Mouse (Mus musculus) embryonic facial prominence, embryonic 14.5 days (tissue): ENCODE data around the gene 1700080O16Rik. TPM values are rescaled to one million over a fixed set of nuclear protein-coding genes. Genes with fewer than 3 reads are reported as not detected.

Experiments
- ATAC-seq: fragments of 200-750 bp; cut with Nextera tagmentation; 2 replicates; pipeline ENCODE4 v1.8.0; 2017; ENCODE audit warnings: low read depth, moderate number of reproducible peaks, moderate TSS enrichment
- DNase-seq: peaks from one replicate; pipeline ENCODE4 v3.0.0-alpha.2; 2015; ENCODE audit warnings: low spot score
- H3K27ac ChIP-seq: fragments of 300-500 bp; sonication (generic); replicated peaks from 2 replicates; pipeline ENCODE4 v1.5.1; 2014; ENCODE audit warnings: low read depth, mild to moderate bottlenecking, low read length, moderate library complexity
- H3K27me3 ChIP-seq: fragments of 300-500 bp; sonication (generic); replicated peaks from 2 replicates; pipeline ENCODE4 v1.6.1; 2014; ENCODE audit warnings: low read length; ENCODE audit not compliant: control insufficient read depth, insufficient read depth
- H3K36me3 ChIP-seq: fragments of 300-500 bp; sonication (generic); 2 replicates; pipeline ENCODE4 v1.6.1; 2014; ENCODE audit warnings: low read length, mixed read lengths; ENCODE audit not compliant: control insufficient read depth, insufficient read depth
- H3K4me1 ChIP-seq: fragments of 300-500 bp; sonication (generic); 2 replicates; pipeline ENCODE4 v1.6.1; 2014; ENCODE audit warnings: antibody characterized with exemption, low read length; ENCODE audit not compliant: control insufficient read depth, insufficient read depth
- H3K4me2 ChIP-seq: fragments of 300-500 bp; sonication (generic); 2 replicates; pipeline ENCODE4 v1.6.1; 2014; ENCODE audit warnings: low read depth, mild to moderate bottlenecking, low read length, moderate library complexity, mixed read lengths
- H3K4me3 ChIP-seq: fragments of 300-500 bp; sonication (generic); 2 replicates; pipeline ENCODE4 v1.5.1; 2014; ENCODE audit warnings: low read depth, mild to moderate bottlenecking, low read length
- H3K9ac ChIP-seq: fragments of 300-500 bp; sonication (generic); 2 replicates; pipeline ENCODE4 v1.6.1; 2014; ENCODE audit warnings: low read depth, mild to moderate bottlenecking, low read length, moderate library complexity, mixed read lengths
- H3K9me3 ChIP-seq: fragments of 300-500 bp; sonication (generic); 2 replicates; pipeline ENCODE4 v1.6.1; 2016; ENCODE audit warnings: low read length; ENCODE audit not compliant: control insufficient read depth
- WGBS: fragments of 180-500 bp; shearing (Covaris S2); extraction: QIAGEN DNeasy Blood & Tissue Kit; methylation state at CpG from one replicate; pipeline ENCODE4 v1.1.7; 2014; 5-methylcytosine and 5-hydroxymethylcytosine counted together
- polyA plus RNA-seq: library from polyadenylated mRNA; unstranded; fragments of >200 nt; fragmentation: Nextera tagmentation; extraction: Ambion mirVana; gene quantifications from 2 replicates; pipeline ENCODE4 v1.2.1, GENCODE M21; 2014

The 1700080O16Rik gene
- polyA plus RNA-seq: not detected in 2 replicates

DNA sequence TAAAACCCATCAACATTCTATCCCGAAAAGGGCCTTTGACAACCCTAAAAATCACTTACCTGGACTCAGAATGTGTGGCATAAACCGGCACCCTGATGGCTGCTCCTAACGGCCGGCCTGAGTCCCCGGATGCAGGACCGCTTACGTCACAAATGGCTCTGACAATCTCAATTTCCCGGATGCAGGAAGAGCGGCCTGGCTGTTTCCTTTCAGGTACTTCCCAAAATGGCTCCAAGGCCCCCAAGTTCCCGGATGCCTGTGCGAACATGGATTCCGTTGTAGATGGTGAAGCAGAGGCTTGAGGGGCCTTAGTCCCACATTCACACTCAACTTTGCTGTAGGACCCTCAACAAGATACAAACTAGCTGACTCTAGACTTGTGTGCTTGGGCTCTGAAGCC is at the start of gene 1700080O16Rik:
1700080O16Rik (minus strand) TSS at position 101 of the 400 bp plus-strand sequence.
- Histone ChIP-seq H3K27me3 (no peaks in the 10 kb centered on the region; the same call in 1 of the 2 replicates), H3K9me3 (no peaks in the 10 kb centered on the region), H3K4me2 (no peak within 1 kb of the TSS), H3K9ac (no peak within 1 kb of the TSS), H3K36me3 (no peaks in the 10 kb centered on the region), H3K4me1 (no peaks in the 10 kb centered on the region), H3K27ac (no peak within 1 kb of the TSS), H3K4me3 (no peak within 1 kb of the TSS)
- no peak for DNase-seq
- ATAC-seq: no peak
- WGBS: 90% methylated on average over 12 of the region's 12 CpGs

DNA sequence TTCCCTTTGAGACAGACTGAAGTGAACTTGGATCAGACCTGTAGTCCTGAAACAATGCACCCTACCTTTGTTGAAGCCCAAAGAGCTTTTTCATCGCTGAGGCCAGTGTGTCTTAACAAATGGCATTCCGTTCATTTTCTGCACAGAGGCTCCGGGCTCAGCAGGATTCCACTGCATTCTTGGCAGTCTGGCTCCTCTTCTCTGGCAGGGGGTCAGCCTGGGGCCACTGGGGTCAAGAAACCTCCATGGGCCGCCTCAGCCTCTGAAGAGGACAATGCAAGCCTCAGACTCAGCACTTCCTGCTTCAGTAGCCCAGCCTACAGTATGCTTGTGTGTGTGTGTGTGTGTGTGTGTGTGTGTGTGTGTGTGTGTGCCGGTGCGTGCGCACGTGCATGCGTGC is 45.1 kb upstream of the 1700080O16Rik start:
- Histone ChIP-seq H3K9ac (no peak overlapping the region), H3K27me3 (peaks cover 4% of the 10 kb centered on the region; the same call in 1 of the 2 replicates), H3K4me3 (no peak overlapping the region), H3K4me1 (no peaks in the 10 kb centered on the region), H3K27ac (no peak overlapping the region), H3K9me3 (no peaks in the 10 kb centered on the region), H3K36me3 (no peaks in the 10 kb centered on the region), H3K4me2 (no peak overlapping the region)
- DNase-seq (peak; percentile 19), ATAC-seq (no peak)
- 60% methylated on average over 9 of the region's 9 CpGs for WGBS

DNA sequence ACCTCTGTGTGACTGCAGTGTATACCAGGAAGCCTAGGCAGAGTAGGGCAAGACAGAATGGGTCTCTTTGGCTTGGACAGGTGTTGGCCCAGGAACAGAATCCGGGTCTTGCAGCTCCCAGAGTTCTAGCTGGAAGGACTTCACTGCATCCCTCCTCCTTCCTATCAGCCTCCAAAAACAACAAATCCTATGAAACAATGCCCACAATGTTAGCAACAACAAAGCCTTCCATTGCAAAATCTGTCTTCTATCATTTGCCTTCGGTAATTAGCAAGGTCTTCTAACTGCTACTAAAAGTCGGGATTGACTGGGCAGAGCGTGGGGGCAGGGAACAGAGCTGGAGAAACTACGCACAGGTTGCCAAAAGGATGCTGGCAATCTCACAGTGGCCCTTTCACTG is 27.5 kb upstream of the 1700080O16Rik start:
- 76% methylated on average over 5 of the region's 5 CpGs for WGBS
- Histone ChIP-seq H3K9ac (no peak overlapping the region), H3K4me2 (no peak overlapping the region), H3K36me3 (no peaks in the 10 kb centered on the region), H3K4me3 (no peak overlapping the region), H3K27me3 (no peaks in the 10 kb centered on the region), H3K4me1 (no peaks in the 10 kb centered on the region), H3K27ac (no peak overlapping the region), H3K9me3 (no peaks in the 10 kb centered on the region)
- DNase-seq (no peak), ATAC-seq (no peak)

DNA sequence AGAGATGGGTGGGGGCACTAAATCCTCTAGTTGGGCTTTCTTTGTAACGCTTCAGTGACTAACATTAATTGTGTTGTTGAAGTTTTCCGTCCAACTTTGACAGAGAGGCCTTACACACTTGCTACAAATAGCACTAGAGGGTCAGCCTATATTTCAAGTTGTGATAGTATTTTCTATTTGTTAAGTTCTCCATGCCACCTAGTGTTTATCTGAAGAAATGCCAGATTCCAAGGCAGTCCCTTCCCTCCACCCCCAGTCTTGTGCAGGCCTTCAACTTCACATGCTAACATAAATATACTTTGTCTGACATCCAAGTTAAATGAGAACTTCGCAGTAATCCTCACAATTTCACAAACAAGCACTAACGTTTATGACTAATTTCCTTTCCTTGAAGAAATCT is 26.9 kb upstream of the 1700080O16Rik start:
- ATAC-seq (no peak), DNase-seq (peak; percentile 24)
- no peaks in the 10 kb centered on the region for H3K4me1 ChIP-seq
- H3K27ac ChIP-seq: no peak overlapping the region
- no peaks in the 10 kb centered on the region for H3K36me3 ChIP-seq
- H3K9ac ChIP-seq: no peak overlapping the region
- 53% methylated on average over 4 of the region's 4 CpGs for WGBS
- H3K4me2 ChIP-seq: no peak overlapping the region
- H3K27me3 ChIP-seq: no peaks in the 10 kb centered on the region
- H3K4me3 ChIP-seq: no peak overlapping the region
- H3K9me3 ChIP-seq: no peaks in the 10 kb centered on the region

DNA sequence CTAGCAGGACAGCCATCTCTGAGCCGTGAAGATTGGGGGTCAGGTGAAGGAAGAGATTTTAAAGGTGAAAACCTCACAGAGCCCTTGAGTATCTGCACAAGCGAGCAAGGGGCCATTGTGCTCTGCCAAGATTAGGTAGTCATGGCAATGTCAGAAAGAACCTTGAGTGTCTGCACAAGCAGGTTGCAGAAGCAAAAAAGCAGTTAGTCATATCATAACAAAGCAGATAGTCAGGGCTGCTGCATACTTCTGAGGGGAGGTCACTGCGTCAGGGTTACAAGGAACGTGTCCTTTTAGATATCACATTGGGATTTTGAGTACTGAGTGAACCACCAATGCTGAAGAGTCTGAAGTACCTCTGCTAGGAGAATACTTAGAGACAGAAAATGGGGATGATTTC is 3.8 kb upstream of the 1700080O16Rik start:
- H3K27me3 ChIP-seq: no peaks in the 10 kb centered on the region
- no peaks in the 10 kb centered on the region for H3K36me3 ChIP-seq
- no peak overlapping the region for H3K9ac ChIP-seq
- H3K4me3 ChIP-seq: no peak overlapping the region
- no peaks in the 10 kb centered on the region; the same call in 1 of the 2 replicates for H3K9me3 ChIP-seq
- DNase-seq (no peak), ATAC-seq (no peak)
- H3K4me2 ChIP-seq: no peak overlapping the region
- 76% methylated on average over 4 of the region's 4 CpGs for WGBS
- no peak overlapping the region for H3K27ac ChIP-seq
- H3K4me1 ChIP-seq: no peaks in the 10 kb centered on the region

DNA sequence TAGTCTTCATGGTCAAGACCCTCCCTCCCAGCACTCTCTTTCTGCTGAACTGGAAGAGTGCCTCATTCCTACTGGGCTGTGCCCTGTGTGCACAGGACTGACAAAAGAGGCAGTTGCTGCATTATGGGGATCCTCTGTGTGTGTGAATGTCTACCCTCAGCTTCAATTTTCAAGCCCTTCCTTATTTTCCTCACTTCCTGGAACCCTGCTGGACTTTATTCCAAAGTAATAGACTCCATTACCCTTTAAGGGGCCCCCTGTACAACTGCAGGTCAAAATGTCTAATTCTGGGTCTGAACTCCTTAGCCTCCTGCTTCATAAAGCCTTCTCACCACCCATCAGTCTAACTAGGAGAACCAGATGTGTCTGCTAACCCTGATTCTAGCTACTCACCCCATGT is 2.0 kb upstream of the 1700080O16Rik start:
- no peak overlapping the region for H3K4me3 ChIP-seq
- ATAC-seq: no peak

DNA sequence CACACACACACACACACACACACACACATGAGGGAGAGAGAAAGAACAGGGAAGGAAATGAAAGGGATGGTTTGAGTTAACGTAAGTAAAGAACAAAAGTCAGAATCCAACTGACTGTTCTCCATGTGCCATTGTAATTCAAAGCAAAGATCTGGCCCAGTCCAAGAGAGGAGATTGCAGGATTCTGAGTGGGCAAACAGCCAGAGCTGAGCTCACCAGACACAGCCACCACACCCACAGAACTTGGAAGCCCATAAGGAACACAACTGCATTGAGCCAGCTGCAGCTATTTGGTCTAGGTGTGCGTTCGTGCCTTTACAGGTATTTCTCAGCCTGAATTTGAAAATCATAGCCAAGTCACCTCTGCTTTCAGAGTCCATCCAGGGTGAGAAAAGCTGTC is 24.5 kb downstream of the 1700080O16Rik start:
- Histone ChIP-seq H3K9me3 (no peaks in the 10 kb centered on the region), H3K4me1 (no peaks in the 10 kb centered on the region), H3K27ac (no peak overlapping the region), H3K9ac (no peak overlapping the region), H3K36me3 (no peaks in the 10 kb centered on the region), H3K27me3 (no peaks in the 10 kb centered on the region), H3K4me3 (no peak overlapping the region), H3K4me2 (no peak overlapping the region)
- peak; percentile 83 for DNase-seq
- ATAC-seq: no peak
- 55% methylated on average over 3 of the region's 3 CpGs for WGBS

More for the DNA sequence above, 2.0 kb upstream of the 1700080O16Rik start:
- Histone ChIP-seq H3K4me2 (no peak overlapping the region), H3K36me3 (no peaks in the 10 kb centered on the region), H3K27ac (no peak overlapping the region), H3K4me1 (no peaks in the 10 kb centered on the region), H3K9ac (no peak overlapping the region), H3K27me3 (no peaks in the 10 kb centered on the region), H3K9me3 (no peaks in the 10 kb centered on the region)
- no peak for DNase-seq

DNA sequence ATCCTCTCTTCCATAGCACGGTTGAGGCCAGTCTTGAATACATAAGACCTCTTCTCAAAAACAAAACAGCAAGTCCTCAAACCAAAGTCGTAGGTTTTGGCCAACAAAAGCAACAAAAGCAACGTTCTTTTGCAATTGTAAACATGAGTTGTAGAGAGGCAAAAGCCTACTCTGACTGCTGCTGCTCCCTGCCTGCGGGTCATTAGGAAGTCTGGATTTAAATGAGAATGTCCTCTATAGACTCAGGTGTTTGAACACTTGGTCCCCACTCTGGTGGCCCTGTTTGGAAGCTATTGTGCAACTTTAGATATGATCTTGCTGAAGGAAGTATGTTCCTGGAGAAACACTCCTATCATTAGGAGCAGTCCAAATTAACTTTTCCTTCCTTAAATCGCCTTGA is 34.5 kb downstream of the 1700080O16Rik start:
- 70% methylated on average over 5 of the region's 5 CpGs for WGBS
- no peak overlapping the region for H3K4me2 ChIP-seq
- H3K36me3 ChIP-seq: no peaks in the 10 kb centered on the region
- H3K27me3 ChIP-seq: no peaks in the 10 kb centered on the region
- no peak overlapping the region for H3K4me3 ChIP-seq
- H3K9ac ChIP-seq: no peak overlapping the region
- no peak overlapping the region for H3K27ac ChIP-seq
- H3K9me3 ChIP-seq: no peaks in the 10 kb centered on the region
- ATAC-seq: no peak
- no peak for DNase-seq
- no peaks in the 10 kb centered on the region for H3K4me1 ChIP-seq

DNA sequence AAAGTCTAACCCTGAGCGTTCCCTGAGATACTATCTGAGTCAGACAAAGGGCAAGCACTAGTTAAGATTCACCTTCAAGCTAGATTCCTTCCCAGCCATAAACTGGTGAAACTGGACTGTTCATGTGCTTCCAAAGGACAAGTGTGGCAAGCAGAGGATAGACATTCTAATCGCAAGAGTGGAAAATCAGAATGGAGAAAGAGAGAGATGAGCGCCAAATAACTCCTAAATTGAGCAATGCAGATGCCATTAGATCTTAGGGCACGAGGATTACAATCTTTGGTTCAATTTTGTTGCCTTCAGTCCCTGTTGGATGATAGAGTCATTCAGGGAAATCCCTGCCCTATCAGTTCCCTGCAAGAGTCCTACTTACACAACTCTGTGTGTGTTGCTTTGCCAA is 53.5 kb downstream of the 1700080O16Rik start:
- 82% methylated on average over 4 of the region's 4 CpGs for WGBS
- H3K9ac ChIP-seq: no peak overlapping the region

More for the DNA sequence above, 53.5 kb downstream of the 1700080O16Rik start:
- H3K4me3 ChIP-seq: no peak overlapping the region
- H3K9me3 ChIP-seq: no peaks in the 10 kb centered on the region
- H3K4me1 ChIP-seq: no peaks in the 10 kb centered on the region
- H3K27me3 ChIP-seq: no peaks in the 10 kb centered on the region
- H3K27ac ChIP-seq: no peak overlapping the region
- no peak for DNase-seq
- H3K36me3 ChIP-seq: no peaks in the 10 kb centered on the region
- no peak overlapping the region for H3K4me2 ChIP-seq
- no peak for ATAC-seq
